Mouse (Mus musculus): ENCODE data around the gene Rpl23. TPM values are rescaled to one million over a fixed set of nuclear protein-coding genes. Genes with fewer than 3 reads are reported as not detected.

Gene Rpl23
- polyA plus RNA-seq (2014; fragmentation: Nextera tagmentation; extraction: Ambion mirVana), result 695 and 947 TPM in 2 replicates

GRCm38 (mm10) chr11:97781832-97782563 is at the start of gene Rpl23:
TSS of gene Rpl23 (minus strand) at chr11:97782437.
- Histone ChIP-seq H3K4me1 (ENCODE audit: control insufficient read depth, insufficient read depth, low read length) (peaks cover 15% of the 10 kb centered on the region; the same call in 1 of the 2 replicates), H3K4me3 (ENCODE audit: low read length) (peak within 1 kb of the TSS; percentile 94), H3K27me3 (ENCODE audit: control insufficient read depth, insufficient read depth, low read length) (no peaks in the 10 kb centered on the region), H3K4me2 (replicated peaks; ENCODE audit: low read depth, low read length) (peak within 1 kb of the TSS; percentile 68), H3K36me3 (ENCODE audit: control insufficient read depth, insufficient read depth, low read length) (peaks cover 43% of the 10 kb centered on the region), H3K9ac (ENCODE audit: low read depth, low read length) (peak within 1 kb of the TSS; percentile 98), H3K9me3 (ENCODE audit: control insufficient read depth, low read length) (no peaks in the 10 kb centered on the region), H3K27ac (ENCODE audit: low read depth, low read length) (peak within 1 kb of the TSS; percentile 91)
- WGBS, result 1% methylated on average over 67 of the region's 67 CpGs
- peak; percentile 96 for ATAC-seq (ENCODE audit: low FRiP score, low TSS enrichment)

GRCm38 (mm10) chr11:97832001-97832400 is 49.8 kb upstream of the Rpl23 start:
- Histone ChIP-seq H3K4me3 (ENCODE audit: low read length) (no peak overlapping the region), H3K36me3 (ENCODE audit: control insufficient read depth, insufficient read depth, low read length) (peaks cover 52% of the 10 kb centered on the region), H3K27ac (ENCODE audit: low read depth, low read length) (no peak overlapping the region), H3K9me3 (ENCODE audit: control insufficient read depth, low read length) (no peaks in the 10 kb centered on the region), H3K9ac (ENCODE audit: low read depth, low read length) (no peak overlapping the region), H3K4me1 (ENCODE audit: control insufficient read depth, insufficient read depth, low read length) (no peaks in the 10 kb centered on the region), H3K4me2 (replicated peaks; ENCODE audit: low read depth, low read length) (no peak overlapping the region), H3K27me3 (ENCODE audit: control insufficient read depth, insufficient read depth, low read length) (no peaks in the 10 kb centered on the region)
- ATAC-seq (ENCODE audit: low FRiP score, low TSS enrichment), result no peak
- WGBS, result 63% methylated on average over 11 of the region's 11 CpGs

- H3K27ac ChIP-seq (ENCODE audit: low read depth, low read length), result no peak overlapping the region
- no peaks in the 10 kb centered on the region for H3K27me3 ChIP-seq (ENCODE audit: control insufficient read depth, insufficient read depth, low read length)
- no peak overlapping the region for H3K4me2 ChIP-seq (replicated peaks; ENCODE audit: low read depth, low read length)
- ATAC-seq (ENCODE audit: low FRiP score, low TSS enrichment), result no peak
- no peak overlapping the region for H3K4me3 ChIP-seq (ENCODE audit: low read length)
- H3K36me3 ChIP-seq (ENCODE audit: control insufficient read depth, insufficient read depth, low read length), result peaks cover 49% of the 10 kb centered on the region
- no peak overlapping the region for H3K9ac ChIP-seq (ENCODE audit: low read depth, low read length)
- no peaks in the 10 kb centered on the region for H3K4me1 ChIP-seq (ENCODE audit: control insufficient read depth, insufficient read depth, low read length)
- H3K9me3 ChIP-seq (ENCODE audit: control insufficient read depth, low read length), result no peaks in the 10 kb centered on the region
- WGBS, result 79% methylated on average over 6 of the region's 6 CpGs
Measured at GRCm38 (mm10) chr11:97830501-97830900, 48.3 kb upstream of the Rpl23 start.

GRCm38 (mm10) chr11:97829913-97830476 is 47.8 kb upstream of the Rpl23 start:
- Histone ChIP-seq H3K9me3 (ENCODE audit: control insufficient read depth, low read length) (no peaks in the 10 kb centered on the region), H3K4me1 (ENCODE audit: control insufficient read depth, insufficient read depth, low read length) (no peaks in the 10 kb centered on the region), H3K36me3 (ENCODE audit: control insufficient read depth, insufficient read depth, low read length) (peaks cover 49% of the 10 kb centered on the region), H3K4me2 (replicated peaks; ENCODE audit: low read depth, low read length) (no peak overlapping the region), H3K9ac (ENCODE audit: low read depth, low read length) (no peak overlapping the region), H3K27me3 (ENCODE audit: control insufficient read depth, insufficient read depth, low read length) (no peaks in the 10 kb centered on the region), H3K4me3 (ENCODE audit: low read length) (no peak overlapping the region), H3K27ac (ENCODE audit: low read depth, low read length) (0 out of 2 replicates have a peak overlapping the region, but pooled peaks have one; percentile 8)
- ATAC-seq (ENCODE audit: low FRiP score, low TSS enrichment), result no peak
- 77% methylated on average over 12 of the region's 12 CpGs for WGBS

DNA sequence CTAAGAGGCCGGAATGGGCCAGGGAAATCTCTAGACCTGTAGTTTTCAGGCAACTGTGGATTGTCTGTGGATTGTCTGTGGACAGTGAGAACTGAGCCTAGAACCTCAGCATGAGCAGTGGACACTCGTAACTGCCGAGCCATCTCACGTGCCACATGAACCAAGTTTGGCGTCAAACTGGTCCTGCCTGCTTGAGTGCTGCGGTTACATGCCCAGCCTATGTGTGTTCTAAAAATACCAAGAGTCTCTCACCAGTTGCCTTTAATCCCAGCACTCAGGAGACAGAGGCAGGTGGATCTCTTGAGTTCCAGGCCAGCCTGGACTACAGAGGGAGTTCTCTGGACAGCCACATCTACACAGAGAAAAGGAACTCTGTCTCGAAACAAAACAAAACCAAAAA is 47.1 kb upstream of the Rpl23 start:
- Histone ChIP-seq H3K4me1 (ENCODE audit: control insufficient read depth, insufficient read depth, low read length) (no peaks in the 10 kb centered on the region), H3K4me3 (ENCODE audit: low read length) (no peak overlapping the region), H3K36me3 (ENCODE audit: control insufficient read depth, insufficient read depth, low read length) (peaks cover 49% of the 10 kb centered on the region), H3K27me3 (ENCODE audit: control insufficient read depth, insufficient read depth, low read length) (no peaks in the 10 kb centered on the region), H3K4me2 (replicated peaks; ENCODE audit: low read depth, low read length) (no peak overlapping the region), H3K9ac (ENCODE audit: low read depth, low read length) (no peak overlapping the region), H3K27ac (ENCODE audit: low read depth, low read length) (no peak overlapping the region), H3K9me3 (ENCODE audit: control insufficient read depth, low read length) (no peaks in the 10 kb centered on the region)
- WGBS, result 95% methylated on average over 7 of the region's 7 CpGs
- ATAC-seq (ENCODE audit: low FRiP score, low TSS enrichment), result no peak

- Histone ChIP-seq H3K9me3 (ENCODE audit: control insufficient read depth, low read length) (no peaks in the 10 kb centered on the region), H3K4me2 (replicated peaks; ENCODE audit: low read depth, low read length) (no peak overlapping the region), H3K4me3 (ENCODE audit: low read length) (no peak overlapping the region), H3K36me3 (ENCODE audit: control insufficient read depth, insufficient read depth, low read length) (peaks cover 51% of the 10 kb centered on the region), H3K27ac (ENCODE audit: low read depth, low read length) (no peak overlapping the region), H3K4me1 (ENCODE audit: control insufficient read depth, insufficient read depth, low read length) (0 out of 2 replicates have a peak, but pooled peaks cover 5% of the 10 kb centered on the region), H3K27me3 (ENCODE audit: control insufficient read depth, insufficient read depth, low read length) (no peaks in the 10 kb centered on the region), H3K9ac (ENCODE audit: low read depth, low read length) (no peak overlapping the region)
- no peak for ATAC-seq (ENCODE audit: low FRiP score, low TSS enrichment)
- WGBS, result 90% methylated on average over 6 of the region's 6 CpGs
Measured at GRCm38 (mm10) chr11:97827654-97828053, 45.4 kb upstream of the Rpl23 start.

DNA sequence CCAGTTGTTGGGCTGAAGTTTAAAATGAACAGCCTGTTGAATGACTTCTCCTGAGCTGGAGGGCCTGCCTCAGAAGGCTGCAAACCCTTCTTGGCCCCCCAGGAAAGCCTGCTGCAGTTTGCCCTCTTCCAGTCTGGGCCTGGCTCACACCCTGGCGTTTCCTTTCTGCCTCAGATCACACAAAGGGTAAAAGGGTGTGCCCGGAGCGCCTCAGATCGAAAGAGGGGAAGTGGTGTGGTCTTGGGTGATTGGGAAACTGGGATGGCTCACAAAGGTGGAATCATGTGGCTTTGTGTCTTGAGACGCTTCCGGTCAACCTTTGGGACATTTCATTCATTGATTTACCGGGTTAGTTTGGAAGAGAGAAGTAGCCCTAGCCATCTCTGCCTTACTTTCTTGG is 44.2 kb upstream of the Rpl23 start:
- 63% methylated on average over 7 of the region's 7 CpGs for WGBS
- no peak overlapping the region for H3K4me2 ChIP-seq (replicated peaks; ENCODE audit: low read depth, low read length)
- 0 out of 2 replicates have a peak, but pooled peaks cover 5% of the 10 kb centered on the region for H3K4me1 ChIP-seq (ENCODE audit: control insufficient read depth, insufficient read depth, low read length)
- H3K9me3 ChIP-seq (ENCODE audit: control insufficient read depth, low read length), result no peaks in the 10 kb centered on the region
- H3K27me3 ChIP-seq (ENCODE audit: control insufficient read depth, insufficient read depth, low read length), result no peaks in the 10 kb centered on the region
- H3K27ac ChIP-seq (ENCODE audit: low read depth, low read length), result no peak overlapping the region
- no peak for ATAC-seq (ENCODE audit: low FRiP score, low TSS enrichment)
- no peak overlapping the region for H3K4me3 ChIP-seq (ENCODE audit: low read length)
- H3K36me3 ChIP-seq (ENCODE audit: control insufficient read depth, insufficient read depth, low read length), result peaks cover 52% of the 10 kb centered on the region
- H3K9ac ChIP-seq (ENCODE audit: low read depth, low read length), result no peak overlapping the region

GRCm38 (mm10) chr11:97825971-97826370 is 43.7 kb upstream of the Rpl23 start:
- Histone ChIP-seq H3K9me3 (ENCODE audit: control insufficient read depth, low read length) (no peaks in the 10 kb centered on the region), H3K4me2 (replicated peaks; ENCODE audit: low read depth, low read length) (no peak overlapping the region), H3K27me3 (ENCODE audit: control insufficient read depth, insufficient read depth, low read length) (no peaks in the 10 kb centered on the region), H3K9ac (ENCODE audit: low read depth, low read length) (no peak overlapping the region), H3K4me3 (ENCODE audit: low read length) (no peak overlapping the region), H3K4me1 (ENCODE audit: control insufficient read depth, insufficient read depth, low read length) (0 out of 2 replicates have a peak, but pooled peaks cover 5% of the 10 kb centered on the region), H3K36me3 (ENCODE audit: control insufficient read depth, insufficient read depth, low read length) (peaks cover 57% of the 10 kb centered on the region), H3K27ac (ENCODE audit: low read depth, low read length) (no peak overlapping the region)
- 82% methylated on average over 9 of the region's 9 CpGs for WGBS
- no peak for ATAC-seq (ENCODE audit: low FRiP score, low TSS enrichment)

DNA sequence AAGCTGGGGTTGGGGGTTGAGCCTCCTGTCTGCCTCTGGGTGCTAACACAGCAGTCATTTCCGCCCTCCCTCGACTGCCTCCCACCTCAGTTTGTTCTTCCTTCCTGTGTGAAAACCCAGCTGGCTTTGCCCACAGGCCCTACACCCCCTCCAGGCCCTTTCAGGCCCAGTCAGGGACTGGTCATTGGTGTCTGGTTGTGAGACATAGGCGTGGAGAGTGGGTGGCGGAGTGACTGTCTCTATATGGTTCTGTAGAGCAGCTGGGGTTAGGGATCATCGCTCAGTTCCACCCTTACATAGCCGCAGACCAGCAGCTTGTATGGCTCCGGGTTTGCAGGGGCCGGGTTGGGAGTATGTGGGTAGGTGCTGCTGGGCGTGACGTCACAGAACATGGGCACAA is 43.1 kb upstream of the Rpl23 start:
- no peak overlapping the region for H3K9ac ChIP-seq (ENCODE audit: low read depth, low read length)
- H3K4me3 ChIP-seq (ENCODE audit: low read length), result no peak overlapping the region
- no peaks in the 10 kb centered on the region for H3K27me3 ChIP-seq (ENCODE audit: control insufficient read depth, insufficient read depth, low read length)
- H3K27ac ChIP-seq (ENCODE audit: low read depth, low read length), result no peak overlapping the region
- H3K4me2 ChIP-seq (replicated peaks; ENCODE audit: low read depth, low read length), result no peak overlapping the region
- no peaks in the 10 kb centered on the region for H3K9me3 ChIP-seq (ENCODE audit: control insufficient read depth, low read length)
- peaks cover 63% of the 10 kb centered on the region for H3K36me3 ChIP-seq (ENCODE audit: control insufficient read depth, insufficient read depth, low read length)
- WGBS, result 71% methylated on average over 10 of the region's 10 CpGs
- ATAC-seq (ENCODE audit: low FRiP score, low TSS enrichment), result no peak
- 0 out of 2 replicates have a peak, but pooled peaks cover 5% of the 10 kb centered on the region for H3K4me1 ChIP-seq (ENCODE audit: control insufficient read depth, insufficient read depth, low read length)

Measured in kidney, embryonic 14.5 days (tissue).